In genomic region chr12:91383516-91384264, GRCm38 (mm10) we compare ENCODE assay signal across 1 mouse cellular context.
TF ChIP-seq lines count a peak whose summit lies in the region.

No protein-coding gene starts in this region.

TF ChIP-seq in MEL, 35 proteins besides CTCF, POLR2A, EP300 and RAD21 (continued from another document):
- TF ChIP-seq MXI1 (IDR thresholded peaks at IDR 0.05; ENCODE audit: low read depth, low read length) (no peak), BHLHE40 (IDR thresholded peaks at IDR 0.05; ENCODE audit: borderline replicate concordance, low read depth, low read length) (no peak), NELFE (IDR thresholded peaks at IDR 0.05; ENCODE audit: low read depth, low read length) (peak; percentile 40), SIN3A (IDR thresholded peaks at IDR 0.05; ENCODE audit: low read length) (peak; percentile 31; the same call in 1 of the 2 replicates), ZMIZ1 (IDR thresholded peaks at IDR 0.05; ENCODE audit: low read depth, low read length) (peak; percentile 84; the same call in 1 of the 2 replicates)
